Mouse (Mus musculus): ENCODE measurements around the gene Borcs8.

The Borcs8 gene

DNA sequence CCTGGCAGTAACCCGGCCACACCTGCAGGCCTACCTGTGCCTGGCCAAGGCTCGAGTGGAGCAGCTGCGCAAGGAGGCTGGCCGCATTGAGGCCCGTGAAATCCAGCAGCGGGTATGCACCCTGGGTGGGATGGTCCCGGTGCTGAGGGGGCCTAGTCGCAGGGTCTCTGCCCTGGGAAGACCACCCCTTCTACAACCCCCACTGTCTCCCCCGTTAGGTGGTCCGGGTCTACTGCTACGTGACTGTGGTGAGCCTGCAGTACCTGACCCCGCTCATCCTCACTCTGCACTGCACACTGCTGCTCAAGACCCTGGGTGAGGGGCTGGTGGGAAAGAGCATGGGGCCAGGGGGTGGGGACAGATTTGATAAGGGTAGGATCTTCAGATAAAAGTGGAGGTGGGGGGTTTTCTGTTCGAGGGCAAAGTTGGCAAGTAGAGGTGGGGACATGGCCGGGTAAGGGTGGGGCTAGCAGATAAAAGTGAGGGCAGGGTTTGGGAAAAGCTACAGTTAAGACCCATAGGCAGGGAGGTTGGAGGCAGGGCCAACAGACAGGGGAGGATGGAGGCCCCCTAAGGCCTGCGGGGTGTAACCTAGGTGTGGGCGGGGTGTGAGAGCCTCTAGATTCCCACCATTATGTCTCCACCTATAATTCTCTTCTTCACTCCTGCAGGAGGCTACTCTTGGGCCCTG is 42.1 kb downstream of the Borcs8 start:
- no peak for DNase-seq

DNA sequence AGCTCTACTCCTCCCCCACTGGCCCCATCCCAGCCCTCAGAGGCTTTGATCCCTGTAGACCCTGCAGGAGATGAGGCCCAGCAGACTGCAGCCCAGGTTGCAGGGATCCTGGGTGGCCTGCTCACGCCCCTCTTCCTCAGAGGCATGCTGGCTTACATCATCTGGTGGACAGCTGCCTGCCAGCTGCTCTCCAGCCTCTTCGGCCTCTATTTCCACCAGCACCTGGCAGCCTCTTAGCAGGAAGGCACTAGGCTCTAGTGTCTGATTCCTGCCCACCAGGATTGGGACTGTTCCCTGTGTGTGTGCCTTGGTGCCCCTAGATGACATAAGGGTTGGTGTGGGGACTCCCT is 42.6 kb downstream of the Borcs8 start:
- DNase-seq: no peak

DNA sequence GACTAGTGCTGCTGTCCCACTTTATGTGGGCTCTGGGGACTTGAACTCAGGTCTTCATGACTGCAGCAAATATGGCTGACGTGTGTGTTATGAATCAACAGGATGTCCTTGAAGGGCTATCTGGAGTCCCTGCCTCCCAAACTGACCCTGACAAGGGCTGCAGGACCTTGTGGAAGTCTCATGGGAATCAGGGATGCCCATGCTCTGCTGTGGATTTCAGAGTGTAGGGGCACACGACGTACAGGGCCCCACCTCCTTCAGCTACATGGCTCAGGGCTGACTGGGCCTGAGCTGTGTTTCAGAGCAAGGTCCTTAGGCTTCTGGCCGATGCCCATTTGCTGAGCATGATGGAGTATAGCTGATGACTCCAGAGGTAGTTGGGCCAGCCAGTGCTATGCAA is 43.9 kb downstream of the Borcs8 start:
- DNase-seq: no peak

DNA sequence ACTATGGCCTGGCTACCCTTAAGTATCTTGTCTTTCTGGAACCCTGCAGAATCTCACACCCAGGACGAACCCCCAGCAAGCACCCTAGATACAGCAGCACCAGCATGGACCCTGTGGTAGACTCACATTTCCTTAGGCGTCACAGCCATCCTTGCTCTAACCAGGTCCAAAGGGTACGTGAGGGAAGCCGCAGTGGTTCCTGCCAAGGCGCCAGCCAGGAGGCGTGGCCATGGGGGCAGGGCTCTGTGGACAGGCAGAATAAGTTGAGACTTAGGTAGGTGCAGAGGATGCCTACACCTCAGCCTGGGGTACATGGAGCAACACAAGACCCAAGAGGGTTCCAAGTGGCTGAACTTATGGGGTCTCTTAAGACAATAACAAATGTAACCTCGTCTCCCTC is 49.4 kb downstream of the Borcs8 start:
- no peak for DNase-seq

DNA sequence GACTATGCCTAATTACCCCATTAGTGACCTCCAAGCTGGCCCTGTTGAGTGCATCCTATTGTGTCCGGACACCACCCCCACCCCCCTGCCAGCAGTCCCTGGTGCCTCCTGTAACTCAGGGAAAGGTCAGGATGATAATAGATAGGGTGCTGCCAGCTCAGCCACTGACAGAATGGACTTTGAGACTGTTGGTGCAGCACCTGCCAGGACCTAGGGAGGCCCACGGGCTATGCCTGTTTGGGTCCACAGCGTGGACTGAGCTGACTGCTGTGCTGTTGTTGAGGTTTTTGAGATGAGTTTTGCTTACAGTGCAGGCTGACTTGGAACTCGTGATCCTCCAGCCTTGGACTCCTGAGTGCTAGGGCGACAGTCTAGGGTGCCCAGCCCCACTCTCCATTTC is 53.9 kb downstream of the Borcs8 start:
- DNase-seq: no peak

DNA sequence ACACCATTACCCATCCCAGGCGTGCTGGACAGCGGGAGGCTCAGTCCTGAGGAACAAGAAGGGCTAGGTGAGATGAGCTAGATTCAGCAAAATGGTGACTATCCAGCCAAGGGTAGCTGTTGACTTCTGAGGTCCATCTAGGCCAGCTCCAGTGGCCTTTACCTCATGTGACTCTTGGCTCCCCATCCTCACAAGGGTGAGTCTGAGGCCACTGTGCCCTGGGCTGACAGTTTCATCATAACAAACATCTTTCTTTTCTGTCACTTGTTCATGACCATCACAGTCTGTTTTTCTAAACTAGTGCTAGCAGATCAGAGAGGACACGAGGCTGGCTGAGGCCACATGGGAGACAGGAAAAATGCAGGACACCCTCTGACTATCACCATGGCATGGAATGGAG is 54.9 kb downstream of the Borcs8 start:
- DNase-seq: peak in 1 of 2 experiments; percentile 12

DNA sequence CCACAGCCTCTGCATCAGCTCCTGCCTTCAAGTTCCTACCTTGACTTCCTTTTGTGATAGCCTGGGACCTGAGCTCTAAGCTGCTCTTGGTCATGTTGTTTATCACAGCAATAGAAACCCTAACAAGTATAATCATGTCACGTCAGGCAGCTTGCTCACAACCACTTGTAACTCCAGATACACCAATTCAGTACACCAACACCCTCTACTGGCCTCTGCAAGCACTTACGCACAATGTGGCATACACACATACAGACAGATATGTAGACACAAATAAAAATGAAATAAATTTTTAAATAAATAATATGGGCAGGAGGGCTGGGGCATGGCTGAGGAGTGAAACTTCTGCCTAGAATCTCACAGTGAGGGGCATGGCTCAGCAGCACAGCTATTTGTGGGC is 56.5 kb downstream of the Borcs8 start:
- no peak for DNase-seq
